Mouse (Mus musculus) urinary bladder, adult 2 months (tissue): Measurements from ENCODE around the gene Ier5. TPM values are rescaled to one million over a fixed set of nuclear protein-coding genes. Genes with fewer than 3 reads are reported as not detected.

ENCODE experiments used
- DNase-seq: peaks from one replicate; pipeline ENCODE4 v3.0.0; 2022; ENCODE audit warnings: low spot score
- polyA plus RNA-seq: library from polyadenylated mRNA; depleted of rRNA; stranded (reverse); fragments of >200 nt; gene quantifications from 2 replicates; pipeline ENCODE4 v1.2.3, GENCODE M21; 2012

Ier5 gene
- polyA plus RNA-seq, 1 experiment: 40.7 TPM

- DNase-seq: peak; percentile 67
These were observed 753 bp downstream of the Ier5 start for GRCm38 (mm10) chr1:155098486-155099279.

GRCm38 (mm10) chr1:155097931-155098485, 1.4 kb downstream of the Ier5 start:
- peak; percentile 49 for DNase-seq

- DNase-seq: no peak
These were observed 2.1 kb downstream of the Ier5 start for GRCm38 (mm10) chr1:155097354-155097753.

- no peak for DNase-seq
These were observed 2.7 kb downstream of the Ier5 start for GRCm38 (mm10) chr1:155096620-155097261.

- DNase-seq: no peak
These were observed 5.3 kb downstream of the Ier5 start for GRCm38 (mm10) chr1:155093971-155094707.

- no peak for DNase-seq
These were observed 6.2 kb downstream of the Ier5 start for GRCm38 (mm10) chr1:155093145-155093791.

- DNase-seq: no peak
These were observed 7.3 kb downstream of the Ier5 start for GRCm38 (mm10) chr1:155091842-155092800.

GRCm38 (mm10) chr1:155091374-155091841, 8.0 kb downstream of the Ier5 start:
- no peak for DNase-seq

- no peak for DNase-seq
These were observed 8.7 kb downstream of the Ier5 start for GRCm38 (mm10) chr1:155090736-155091135.

GRCm38 (mm10) chr1:155090327-155090726, 9.1 kb downstream of the Ier5 start:
- no peak for DNase-seq

GRCm38 (mm10) chr1:155088847-155089603, 10.4 kb downstream of the Ier5 start:
- DNase-seq: no peak

GRCm38 (mm10) chr1:155088046-155088445, 11.4 kb downstream of the Ier5 start:
- DNase-seq: no peak

- no peak for DNase-seq
These were observed 12.5 kb downstream of the Ier5 start for GRCm38 (mm10) chr1:155086893-155087292.

GRCm38 (mm10) chr1:155086416-155086815, 13.0 kb downstream of the Ier5 start:
- no peak for DNase-seq

GRCm38 (mm10) chr1:155084839-155085238, 14.6 kb downstream of the Ier5 start:
- DNase-seq: no peak

- DNase-seq: peak; percentile 91
These were observed 15.9 kb downstream of the Ier5 start for GRCm38 (mm10) chr1:155083271-155084265.

GRCm38 (mm10) chr1:155082965-155083268, 16.5 kb downstream of the Ier5 start:
- no peak for DNase-seq

GRCm38 (mm10) chr1:155082158-155082964, 17.1 kb downstream of the Ier5 start:
- DNase-seq: no peak
